Mouse (Mus musculus): ENCODE results near the gene Igdcc4. TPM values are rescaled to one million over a fixed set of nuclear protein-coding genes. Genes with fewer than 3 reads are reported as not detected.

The Igdcc4 gene
- polyA plus RNA-seq, 1 experiment: 42.1 TPM

DNA sequence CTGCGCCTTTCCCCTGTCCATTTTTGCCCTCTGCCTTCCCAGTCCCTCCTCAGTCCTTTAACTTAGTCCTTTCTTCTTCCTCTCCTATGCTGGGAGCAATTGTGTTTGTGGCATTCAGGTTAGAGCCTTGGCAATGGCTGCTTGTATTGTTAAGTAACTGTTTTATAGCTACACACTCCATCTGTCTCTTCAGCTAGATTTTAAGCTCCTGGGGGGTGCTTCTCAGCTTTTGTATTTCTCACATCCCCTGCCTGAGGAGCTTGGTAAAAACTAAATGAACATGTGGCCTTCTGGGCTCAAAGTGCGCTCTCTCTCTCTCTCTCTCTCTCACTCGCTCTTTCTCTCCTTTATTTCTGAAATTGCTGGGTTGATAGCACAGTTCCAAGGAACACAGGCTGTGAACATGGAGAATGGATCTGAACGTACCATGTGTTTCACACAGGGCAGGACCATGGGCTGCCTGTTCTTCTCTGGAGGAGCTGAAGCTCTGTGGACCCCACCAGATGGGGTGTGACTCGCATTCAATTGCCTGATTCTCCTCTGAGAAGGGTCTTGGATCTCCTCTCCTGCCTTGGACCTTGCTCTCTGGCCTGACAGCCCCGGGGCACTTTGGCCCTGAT lies 51.5 kb downstream of the Igdcc4 start:
- Histone ChIP-seq H3K4me1 (ENCODE audit: control insufficient read depth, insufficient read depth, low read length) (no peaks in the 10 kb centered on the region), H3K27ac (ENCODE audit: insufficient read depth, low read length) (no peak overlapping the region), H3K4me3 (ENCODE audit: insufficient read depth, low read length) (no peak overlapping the region)
- TF ChIP-seq POLR2A (IDR thresholded peaks at IDR 0.05; ENCODE audit: low read depth, low read length) (no peak), CTCF (IDR thresholded peaks at IDR 0.05; ENCODE audit: borderline replicate concordance, insufficient read depth, low read length) (no peak)

DNA sequence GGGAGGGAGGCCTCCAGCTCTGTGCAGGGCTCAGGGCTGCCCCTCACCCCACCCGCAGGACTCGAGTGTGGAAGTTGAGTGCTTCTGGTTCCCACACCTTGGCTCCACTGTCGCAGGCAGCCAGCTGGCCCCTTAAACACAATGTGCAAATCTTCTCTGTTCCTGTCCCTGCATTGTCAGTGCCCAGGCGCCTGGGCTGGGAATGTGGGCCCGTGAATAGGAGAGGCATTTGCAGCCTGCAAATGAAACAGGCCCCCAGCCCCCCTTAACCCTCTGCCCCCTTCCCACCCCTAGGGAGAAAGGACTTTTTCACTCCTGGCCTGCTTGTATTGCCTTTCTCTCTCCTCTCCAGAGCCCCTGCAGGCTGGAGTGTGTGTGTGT lies 52.0 kb downstream of the Igdcc4 start:
- H3K4me1 ChIP-seq (ENCODE audit: control insufficient read depth, insufficient read depth, low read length): no peaks in the 10 kb centered on the region
- H3K27ac ChIP-seq (ENCODE audit: insufficient read depth, low read length): no peak overlapping the region
- TF ChIP-seq CTCF (IDR thresholded peaks at IDR 0.05; ENCODE audit: borderline replicate concordance, insufficient read depth, low read length): no peak
- no peak for TF ChIP-seq POLR2A (IDR thresholded peaks at IDR 0.05; ENCODE audit: low read depth, low read length)
- no peak overlapping the region for H3K4me3 ChIP-seq (ENCODE audit: insufficient read depth, low read length)

DNA sequence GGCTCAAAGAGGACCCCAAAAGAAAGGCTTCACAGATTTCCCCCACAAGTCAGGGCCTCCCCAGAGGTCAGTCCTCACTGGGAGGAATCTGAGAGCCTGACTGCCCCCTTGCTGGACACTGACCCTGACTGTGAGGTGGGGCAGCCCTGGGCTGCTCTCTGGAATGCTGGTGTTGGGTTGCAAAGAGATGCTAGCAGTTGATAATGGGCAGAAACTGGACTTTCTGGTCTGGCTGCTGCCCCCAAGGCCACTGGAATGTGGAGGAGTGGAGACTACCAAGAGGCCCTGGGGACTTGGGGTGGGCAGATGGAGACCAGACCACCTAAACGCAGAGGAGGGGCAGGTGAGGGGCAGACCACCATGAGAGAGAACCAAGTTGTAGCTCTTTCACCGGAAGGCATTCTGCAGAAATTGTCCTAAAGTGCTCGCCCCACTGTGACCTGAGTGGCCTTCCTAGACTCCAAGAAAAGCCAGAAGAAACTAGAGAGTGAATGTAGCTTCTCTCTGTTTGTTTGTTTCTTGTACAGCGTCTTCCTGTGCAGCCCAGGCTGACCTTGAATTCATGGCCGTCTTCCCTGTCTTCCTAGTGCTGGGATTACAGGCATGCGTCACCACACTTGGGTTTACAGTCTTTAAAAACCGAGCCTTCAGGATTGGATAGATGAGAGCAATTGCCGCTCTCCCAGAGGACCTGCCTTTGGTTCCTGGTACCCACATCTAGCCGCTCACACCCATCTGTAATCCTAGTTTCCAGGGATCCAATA lies 53.6 kb downstream of the Igdcc4 start:
- H3K4me3 ChIP-seq (ENCODE audit: insufficient read depth, low read length): no peak overlapping the region
- no peaks in the 10 kb centered on the region for H3K4me1 ChIP-seq (ENCODE audit: control insufficient read depth, insufficient read depth, low read length)
- no peak overlapping the region for H3K27ac ChIP-seq (ENCODE audit: insufficient read depth, low read length)

DNA sequence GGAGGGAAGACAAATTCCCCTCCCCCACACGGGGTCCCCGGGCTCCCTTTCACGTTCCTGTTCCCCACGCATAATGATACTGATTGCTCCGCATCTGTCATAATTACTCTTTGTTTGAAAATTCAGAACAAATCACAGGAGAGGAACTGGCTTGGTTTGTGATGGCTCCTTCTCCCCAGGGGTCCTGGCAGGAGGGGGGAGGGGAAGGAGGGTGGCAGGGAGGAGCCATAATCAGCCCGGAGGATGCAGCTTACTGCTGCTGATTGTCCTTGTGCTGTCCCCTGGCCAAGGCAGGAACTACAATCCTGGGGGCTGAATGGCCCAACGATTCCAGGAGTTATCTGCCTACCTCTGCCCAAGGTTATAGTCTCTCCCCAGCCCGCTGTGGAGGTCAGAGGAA lies 55.3 kb downstream of the Igdcc4 start:
- no peaks in the 10 kb centered on the region for H3K4me1 ChIP-seq (ENCODE audit: control insufficient read depth, insufficient read depth, low read length)
- H3K4me3 ChIP-seq (ENCODE audit: insufficient read depth, low read length): no peak overlapping the region
- H3K27ac ChIP-seq (ENCODE audit: insufficient read depth, low read length): no peak overlapping the region
- no peak for TF ChIP-seq CTCF (IDR thresholded peaks at IDR 0.05; ENCODE audit: borderline replicate concordance, insufficient read depth, low read length)

More for the DNA sequence above, 53.6 kb downstream of the Igdcc4 start:
- TF ChIP-seq POLR2A (IDR thresholded peaks at IDR 0.05; ENCODE audit: low read depth, low read length) (no peak), CTCF (IDR thresholded peaks at IDR 0.05; ENCODE audit: borderline replicate concordance, insufficient read depth, low read length) (no peak)

DNA sequence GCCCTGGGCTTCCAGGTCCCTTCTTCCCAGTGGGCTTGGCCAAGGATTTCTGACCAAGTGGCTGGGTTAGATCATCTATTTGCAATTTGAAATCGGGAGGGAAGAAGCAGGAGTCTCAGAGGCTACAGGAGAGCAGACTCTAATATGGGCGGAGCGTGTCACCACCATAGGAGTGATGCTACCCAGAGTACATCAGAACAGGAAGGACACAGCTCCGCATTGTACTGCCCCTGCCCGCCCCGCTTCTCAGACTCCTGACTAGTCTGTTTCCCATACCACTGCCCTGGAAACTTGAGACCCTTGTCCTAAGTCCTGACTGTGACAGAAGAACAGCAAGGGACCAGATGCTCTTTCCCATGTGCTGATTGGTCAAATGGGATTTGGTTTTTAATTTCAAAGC lies 56.3 kb downstream of the Igdcc4 start:
- H3K4me1 ChIP-seq (ENCODE audit: control insufficient read depth, insufficient read depth, low read length): no peaks in the 10 kb centered on the region
- no peak overlapping the region for H3K4me3 ChIP-seq (ENCODE audit: insufficient read depth, low read length)
- TF ChIP-seq CTCF (IDR thresholded peaks at IDR 0.05; ENCODE audit: borderline replicate concordance, insufficient read depth, low read length) (no peak), POLR2A (IDR thresholded peaks at IDR 0.05; ENCODE audit: low read depth, low read length) (no peak)
- H3K27ac ChIP-seq (ENCODE audit: insufficient read depth, low read length): no peak overlapping the region

DNA sequence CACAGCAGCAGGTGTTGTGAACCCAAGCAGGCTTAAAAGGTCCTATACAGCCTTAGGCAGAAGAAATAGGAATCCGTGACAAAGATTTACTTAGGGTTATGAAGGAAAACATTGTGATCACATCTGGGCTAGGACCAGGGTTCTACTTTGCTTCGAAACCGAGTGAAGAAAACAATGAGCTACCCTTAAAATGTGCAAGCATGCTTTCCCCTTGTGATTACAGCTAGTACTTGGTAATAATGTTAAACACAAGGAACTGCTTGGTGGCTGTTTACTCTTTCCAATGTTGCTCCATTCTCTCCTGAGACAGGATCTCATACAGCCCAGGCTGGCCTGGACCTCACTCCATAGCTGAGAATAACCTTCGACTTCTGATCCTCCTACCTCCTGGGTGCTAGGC lies 59.9 kb downstream of the Igdcc4 start:
- no peak overlapping the region for H3K4me3 ChIP-seq (ENCODE audit: insufficient read depth, low read length)
- H3K27ac ChIP-seq (ENCODE audit: insufficient read depth, low read length): no peak overlapping the region
- TF ChIP-seq POLR2A (IDR thresholded peaks at IDR 0.05; ENCODE audit: low read depth, low read length) (no peak), CTCF (IDR thresholded peaks at IDR 0.05; ENCODE audit: borderline replicate concordance, insufficient read depth, low read length) (no peak)
- no peaks in the 10 kb centered on the region for H3K4me1 ChIP-seq (ENCODE audit: control insufficient read depth, insufficient read depth, low read length)

DNA sequence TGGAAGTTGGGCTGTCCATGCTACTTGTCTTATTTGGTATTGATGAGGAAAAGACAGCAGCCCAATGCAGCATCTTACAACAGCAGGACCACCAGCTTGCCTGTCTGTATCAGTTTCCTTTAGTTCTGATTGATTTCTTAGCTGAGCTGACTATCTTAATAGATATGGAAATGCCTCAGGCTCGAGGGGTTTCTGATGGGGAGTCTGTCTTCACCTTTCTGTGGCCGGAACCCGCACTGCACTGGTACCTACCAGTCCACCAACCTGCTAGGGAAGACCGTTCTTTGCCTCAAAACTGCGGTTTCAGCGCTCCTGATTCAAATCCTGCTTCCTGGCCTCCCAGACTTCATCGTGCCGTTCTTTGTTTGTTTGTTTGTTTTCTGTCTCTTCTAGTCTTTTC lies 60.6 kb downstream of the Igdcc4 start:
- Histone ChIP-seq H3K27ac (ENCODE audit: insufficient read depth, low read length) (no peak overlapping the region), H3K4me3 (ENCODE audit: insufficient read depth, low read length) (no peak overlapping the region), H3K4me1 (ENCODE audit: control insufficient read depth, insufficient read depth, low read length) (no peaks in the 10 kb centered on the region)
- TF ChIP-seq POLR2A (IDR thresholded peaks at IDR 0.05; ENCODE audit: low read depth, low read length) (no peak), CTCF (IDR thresholded peaks at IDR 0.05; ENCODE audit: borderline replicate concordance, insufficient read depth, low read length) (no peak)

DNA sequence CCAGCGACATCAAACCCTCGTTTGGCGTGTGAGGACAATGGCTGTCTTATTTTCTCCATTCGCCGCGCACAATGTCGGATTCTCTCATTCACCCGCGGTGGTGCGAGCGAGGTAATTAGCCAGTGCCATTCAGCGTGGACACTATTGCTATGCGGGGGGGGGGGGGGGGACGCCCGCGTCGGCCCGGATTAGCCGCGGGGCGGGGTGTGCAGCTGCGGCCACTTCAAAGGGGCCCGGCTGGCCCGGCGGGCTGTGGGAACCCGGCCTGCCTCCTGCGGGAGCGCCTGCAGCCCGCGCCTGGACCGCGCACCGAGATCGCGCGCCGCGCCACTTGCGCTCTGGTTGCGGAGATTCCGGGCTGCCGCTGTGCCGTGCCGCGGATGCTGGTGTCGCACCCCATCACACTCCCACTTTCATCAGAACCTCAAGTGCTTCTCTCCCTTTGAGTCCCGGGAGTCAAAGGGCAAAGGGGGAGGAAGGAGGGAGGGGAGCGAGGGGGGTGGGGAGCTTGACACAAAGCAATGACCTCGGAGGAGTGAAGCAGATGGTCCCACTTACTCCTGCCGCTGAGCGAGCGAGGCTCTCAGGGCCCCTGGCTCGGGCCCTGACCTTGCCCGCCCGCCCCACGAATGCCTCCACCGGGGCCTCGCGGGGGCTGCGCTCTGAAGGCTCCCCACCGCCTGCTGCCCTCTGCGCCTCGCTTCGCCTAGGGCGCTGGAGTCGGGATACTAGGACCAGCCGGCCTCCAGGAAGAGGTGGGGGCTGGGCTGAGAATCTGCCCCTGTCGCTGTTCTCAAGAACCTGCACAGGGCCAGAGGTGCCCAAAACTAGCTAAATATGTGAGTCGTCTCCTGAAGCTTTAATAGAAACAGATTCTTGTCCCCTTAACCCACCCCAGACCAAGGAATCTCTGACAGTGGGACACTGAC lies 61.7 kb downstream of the Igdcc4 start:
- Histone ChIP-seq H3K4me1 (ENCODE audit: control insufficient read depth, insufficient read depth, low read length) (no peaks in the 10 kb centered on the region), H3K4me3 (ENCODE audit: insufficient read depth, low read length) (no peak overlapping the region), H3K27ac (ENCODE audit: insufficient read depth, low read length) (no peak overlapping the region)
- TF ChIP-seq CTCF (IDR thresholded peaks at IDR 0.05; ENCODE audit: borderline replicate concordance, insufficient read depth, low read length): no peak
- TF ChIP-seq POLR2A (IDR thresholded peaks at IDR 0.05; ENCODE audit: low read depth, low read length): no peak

DNA sequence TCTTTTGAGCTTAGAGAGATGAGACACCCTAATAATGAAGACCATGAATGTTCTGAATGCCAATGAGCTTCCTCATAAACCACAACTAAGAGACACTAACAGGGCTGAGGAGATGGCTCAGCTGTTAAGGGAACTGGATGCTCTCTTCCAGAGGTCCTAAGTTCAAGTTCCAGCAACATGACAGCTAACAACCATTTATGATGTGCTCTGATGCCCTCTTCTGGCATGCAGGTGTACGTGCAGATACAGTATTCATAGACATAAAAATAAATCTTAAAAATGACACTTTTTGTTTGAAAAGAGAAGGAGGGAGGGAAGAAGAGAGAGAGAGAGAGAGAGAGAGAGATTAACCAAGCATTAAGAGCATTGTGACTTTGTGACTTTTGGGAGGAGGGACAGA lies 63.6 kb downstream of the Igdcc4 start:
- Histone ChIP-seq H3K27ac (ENCODE audit: insufficient read depth, low read length) (no peak overlapping the region), H3K4me3 (ENCODE audit: insufficient read depth, low read length) (no peak overlapping the region), H3K4me1 (ENCODE audit: control insufficient read depth, insufficient read depth, low read length) (no peaks in the 10 kb centered on the region)
- no peak for TF ChIP-seq POLR2A (IDR thresholded peaks at IDR 0.05; ENCODE audit: low read depth, low read length)
- TF ChIP-seq CTCF (IDR thresholded peaks at IDR 0.05; ENCODE audit: borderline replicate concordance, insufficient read depth, low read length): no peak
